Mouse (Mus musculus) small intestine, adult 2 months (tissue): Measurements from ENCODE around the gene Pcp2. TPM values are rescaled to one million over a fixed set of nuclear protein-coding genes. Genes with fewer than 3 reads are reported as not detected.

ENCODE experiments used
- H3K27ac ChIP-seq: fragments of 200-500 bp; 2 replicates; pipeline ENCODE4 v1.5.1; 2012; ENCODE audit warnings: low read depth, low read length, control low read depth, inconsistent platforms; ENCODE audit not compliant: insufficient read depth
- H3K27me3 ChIP-seq: fragments of 200-500 bp; 2 replicates; pipeline ENCODE4 v1.6.1; 2012; ENCODE audit warnings: mild to moderate bottlenecking, moderate library complexity, low read length, inconsistent platforms; ENCODE audit not compliant: control insufficient read depth, insufficient read depth
- H3K36me3 ChIP-seq: fragments of 200-500 bp; 2 replicates; pipeline ENCODE4 v1.6.1; 2012; ENCODE audit warnings: mild to moderate bottlenecking, low read length, control low read depth, inconsistent platforms; ENCODE audit not compliant: control insufficient read depth, insufficient read depth
- H3K4me1 ChIP-seq: fragments of 200-500 bp; 2 replicates; pipeline ENCODE4 v1.6.1; 2012; ENCODE audit warnings: low read length, inconsistent platforms, mixed read lengths; ENCODE audit not compliant: control insufficient read depth, insufficient read depth, insufficient read length
- H3K4me3 ChIP-seq: fragments of 200-500 bp; 2 replicates; pipeline ENCODE4 v1.5.1; 2012; ENCODE audit warnings: low read depth, mild to moderate bottlenecking, control low read depth, inconsistent platforms, low read length, moderate library complexity
- CTCF ChIP-seq: fragments of 200-500 bp; IDR thresholded peaks from 2 replicates; pipeline ENCODE4 v1.5.1; 2012; ENCODE audit warnings: low read depth, mild to moderate bottlenecking, control low read depth, inconsistent platforms, low read length, moderate library complexity, mixed read lengths; ENCODE audit not compliant: insufficient replicate concordance, insufficient read length; ENCODE audit errors: extremely low read depth
- POLR2A ChIP-seq: fragments of 200-500 bp; IDR thresholded peaks from 2 replicates; pipeline ENCODE4 v1.6.1; 2012; ENCODE audit warnings: low read depth, mild to moderate bottlenecking, control low read depth, inconsistent platforms, low read length, moderate library complexity
- WGBS: fragments of 180-500 bp; shearing (Covaris S2); methylation state at CpG from one replicate; pipeline ENCODE4 v1.1.7; 2018; 5-methylcytosine and 5-hydroxymethylcytosine counted together
- polyA plus RNA-seq: library from polyadenylated mRNA; depleted of rRNA; stranded (reverse); fragments of >200 nt; gene quantifications from 2 replicates; pipeline ENCODE4 v1.2.3, GENCODE M21; 2012

The Pcp2 gene
- polyA plus RNA-seq, 1 experiment, result not detected

GRCm38 (mm10) chr8:3656725-3657381 is 31.5 kb upstream of the Pcp2 start:
- TF ChIP-seq CTCF (no peak), POLR2A (no peak)
- no peaks in the 10 kb centered on the region for H3K36me3 ChIP-seq
- no peaks in the 10 kb centered on the region for H3K4me1 ChIP-seq
- no peaks in the 10 kb centered on the region for H3K27me3 ChIP-seq
- no peak overlapping the region for H3K27ac ChIP-seq
- H3K4me3 ChIP-seq, result no peak overlapping the region
- WGBS, result 19% methylated on average over 7 of the region's 7 CpGs

DNA sequence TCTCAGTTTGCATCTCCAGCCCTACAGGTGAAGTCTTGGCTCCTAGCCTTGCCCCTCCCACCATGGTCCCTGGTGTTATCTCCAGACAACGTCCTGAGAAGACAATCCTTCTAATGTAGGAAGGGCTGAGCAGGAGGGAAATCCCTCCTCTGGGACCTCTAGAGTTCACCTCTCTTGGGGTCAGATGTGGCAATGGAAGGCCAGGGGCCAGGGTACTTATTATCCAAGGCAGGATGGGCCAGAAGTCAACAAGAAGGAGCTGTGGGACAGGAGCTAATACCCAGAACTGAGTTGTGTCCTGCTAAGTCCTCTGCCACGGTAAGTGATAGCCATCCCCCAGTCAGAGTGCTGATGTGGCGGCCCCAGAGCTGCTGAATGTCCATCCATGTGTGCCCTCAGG is 30.2 kb upstream of the Pcp2 start, which contains the start of gene Retn:
Retn (plus strand) TSS at position 245 of the 400 bp plus-strand sequence.
- no peaks in the 10 kb centered on the region for H3K4me1 ChIP-seq
- 60% methylated on average over 3 of the region's 3 CpGs for WGBS
- TF ChIP-seq POLR2A (no peak), CTCF (no peak)
- no peak within 1 kb of the TSS for H3K27ac ChIP-seq
- H3K27me3 ChIP-seq, result no peaks in the 10 kb centered on the region
- no peaks in the 10 kb centered on the region for H3K36me3 ChIP-seq
- H3K4me3 ChIP-seq, result no peak within 1 kb of the TSS

DNA sequence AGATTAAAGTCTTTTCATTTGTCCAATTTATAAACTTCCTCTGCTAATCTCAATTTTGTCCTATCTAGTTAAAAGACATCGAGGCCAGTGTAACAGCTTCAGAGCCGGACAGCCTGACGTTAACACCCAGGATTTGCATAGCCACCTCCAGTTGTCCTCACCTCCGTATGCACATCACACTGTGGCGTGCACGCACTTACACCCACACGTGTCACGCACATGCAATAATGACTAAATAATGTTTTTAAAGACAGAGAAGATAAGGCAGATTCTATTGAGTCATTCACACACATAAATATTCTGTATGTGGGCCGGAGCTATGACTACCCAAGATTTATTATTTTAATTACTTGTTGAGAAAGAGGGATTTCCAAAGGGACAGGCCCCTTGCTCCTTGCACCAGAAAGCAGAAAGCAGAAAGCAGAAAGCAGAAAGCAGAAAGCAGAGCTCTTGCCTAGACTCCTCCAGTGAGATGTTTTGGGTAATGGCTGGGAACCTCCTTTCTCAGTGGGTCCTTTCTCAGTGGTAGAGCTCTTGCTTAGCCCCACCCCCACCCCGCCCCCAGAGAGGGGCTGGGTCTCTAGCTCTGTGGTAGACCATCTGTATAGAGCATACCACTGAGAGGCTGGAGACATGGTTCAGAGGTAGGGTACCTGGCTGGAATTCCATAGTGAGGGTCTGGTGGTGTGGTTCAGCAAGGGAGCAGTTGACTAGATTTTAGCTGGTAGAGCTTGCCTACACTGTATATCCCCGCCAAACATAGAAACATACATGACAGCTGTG is 29.6 kb upstream of the Pcp2 start:
- no peak overlapping the region for H3K4me3 ChIP-seq
- H3K4me1 ChIP-seq, result no peaks in the 10 kb centered on the region
- H3K36me3 ChIP-seq, result no peaks in the 10 kb centered on the region
- 62% methylated on average over 11 of the region's 11 CpGs for WGBS
- TF ChIP-seq CTCF, result no peak
- TF ChIP-seq POLR2A, result no peak
- H3K27ac ChIP-seq, result no peak overlapping the region
- H3K27me3 ChIP-seq, result no peaks in the 10 kb centered on the region

GRCm38 (mm10) chr8:3652845-3653244 is 27.5 kb upstream of the Pcp2 start:
- Histone ChIP-seq H3K27ac (no peak overlapping the region), H3K36me3 (no peaks in the 10 kb centered on the region), H3K27me3 (no peaks in the 10 kb centered on the region), H3K4me1 (no peaks in the 10 kb centered on the region), H3K4me3 (no peak overlapping the region)
- TF ChIP-seq CTCF, result no peak
- no peak for TF ChIP-seq POLR2A
- WGBS, result 63% methylated on average over 3 of the region's 3 CpGs

DNA sequence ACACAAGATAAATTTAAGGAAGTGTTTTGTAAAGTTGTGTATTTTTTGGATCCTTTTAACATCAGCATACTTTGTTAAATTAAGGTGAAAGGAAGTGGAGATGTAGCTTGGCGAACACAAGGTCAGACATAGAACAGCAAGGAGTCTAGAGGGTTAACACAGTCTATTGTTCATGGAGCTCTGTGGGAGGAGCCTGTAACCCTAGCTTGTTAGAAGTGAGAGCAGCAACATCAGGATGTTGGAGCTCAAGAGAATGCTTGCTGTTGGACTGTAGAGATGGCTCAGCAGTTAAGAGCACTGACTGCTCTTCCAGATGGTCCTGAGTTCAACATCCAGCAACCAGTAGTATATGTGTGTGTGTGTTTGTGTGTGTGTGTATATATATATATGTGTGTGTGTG is 23.6 kb upstream of the Pcp2 start:
- no peak for TF ChIP-seq POLR2A
- TF ChIP-seq CTCF, result no peak
- Histone ChIP-seq H3K27ac (no peak overlapping the region), H3K4me1 (peaks cover 2% of the 10 kb centered on the region; the same call in 1 of the 2 replicates), H3K27me3 (no peaks in the 10 kb centered on the region), H3K36me3 (no peaks in the 10 kb centered on the region), H3K4me3 (no peak overlapping the region)
- WGBS, result 58% methylated on average over 1 of the region's 1 CpGs

DNA sequence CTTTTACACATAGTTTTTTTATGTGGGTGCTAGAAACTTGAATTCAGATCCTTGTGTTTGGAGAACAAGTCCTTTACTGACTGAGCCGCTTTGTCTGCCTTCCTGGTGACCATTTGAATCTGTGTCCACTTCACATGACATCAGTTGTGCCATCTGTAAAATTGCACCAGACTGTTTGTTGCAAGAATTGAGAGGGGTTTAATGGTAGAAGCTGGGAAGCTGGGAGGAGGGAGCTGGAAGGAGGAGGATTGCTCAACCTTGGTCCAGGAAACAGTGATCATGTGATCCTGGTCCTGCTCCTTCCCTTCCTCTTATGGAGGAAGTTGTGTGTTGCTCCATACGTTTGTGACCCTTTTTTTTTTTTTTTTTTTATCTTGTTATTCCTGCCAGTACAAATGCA is 22.9 kb upstream of the Pcp2 start:
- Histone ChIP-seq H3K27me3 (no peaks in the 10 kb centered on the region), H3K27ac (no peak overlapping the region), H3K36me3 (no peaks in the 10 kb centered on the region), H3K4me3 (no peak overlapping the region), H3K4me1 (peaks cover 2% of the 10 kb centered on the region; the same call in 1 of the 2 replicates)
- TF ChIP-seq POLR2A, result no peak
- TF ChIP-seq CTCF, result no peak
- WGBS, result 49% methylated on average over 2 of the region's 2 CpGs

GRCm38 (mm10) chr8:3647561-3647960 is 22.2 kb upstream of the Pcp2 start:
- peaks cover 2% of the 10 kb centered on the region; the same call in 1 of the 2 replicates for H3K4me1 ChIP-seq
- H3K27ac ChIP-seq, result no peak overlapping the region
- TF ChIP-seq CTCF, result no peak
- no peak for TF ChIP-seq POLR2A
- no peaks in the 10 kb centered on the region for H3K27me3 ChIP-seq
- H3K36me3 ChIP-seq, result peaks cover 3% of the 10 kb centered on the region; the same call in 1 of the 2 replicates
- 64% methylated on average over 4 of the region's 4 CpGs for WGBS
- no peak overlapping the region for H3K4me3 ChIP-seq
